ENCODE assay signal across 9 mouse cellular contexts in the genomic region with DNA sequence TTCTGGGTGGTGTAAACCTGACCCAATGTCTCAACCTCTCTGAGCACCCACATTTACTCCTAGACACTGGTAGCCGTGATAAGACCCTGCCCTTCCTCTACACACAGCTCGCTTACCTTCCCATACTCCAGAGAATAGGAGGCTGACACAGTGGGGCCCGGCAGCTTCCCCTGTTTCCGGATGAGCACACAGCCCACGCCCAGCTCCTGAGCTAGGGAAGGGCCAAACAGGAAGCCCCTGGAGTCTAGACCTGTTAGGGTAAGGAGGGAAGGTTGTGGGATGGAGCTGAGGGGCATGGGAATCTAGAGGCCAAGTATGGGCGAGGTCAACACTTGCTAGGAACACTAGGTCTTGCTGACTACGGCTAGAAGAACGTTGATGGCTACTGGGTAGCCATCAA. TPM values are rescaled to one million over a fixed set of nuclear protein-coding genes. Genes with fewer than 3 reads are reported as not detected.
DNase-seq lines count a peak whose midpoint lies in the region; ATAC-seq and TF ChIP-seq lines count a peak whose summit lies in the region.
"Had no signal": no experiment of that assay in that cellular context is flagged by ENCODE, and none has a peak within 500 bp of the region (broad histone marks: within the 10 kb centered on the region; RNA-seq: fewer than 3 reads in every experiment).

No protein-coding gene starts in this region.

- no peaks in the 10 kb centered on the region for H3K27me3 ChIP-seq in lung, embryonic 14.5 days (ENCODE audit: insufficient read depth, low read length)
- no peaks in the 10 kb centered on the region for H3K27me3 ChIP-seq in limb, embryonic 13.5 days
- H3K27me3 ChIP-seq in small intestine, adult 2 months (ENCODE audit: control insufficient read depth, insufficient read depth, low read length): no peaks in the 10 kb centered on the region

- peak overlapping the region; percentile 75 for H3K4me3 ChIP-seq in lung, embryonic 14.5 days (ENCODE audit: low read depth, low read length)
- peak overlapping the region; percentile 73 for H3K4me3 ChIP-seq in embryonic fibroblast, embryonic 13.5 days (ENCODE audit: insufficient read depth, low read length)
- peak overlapping the region; percentile 64 for H3K4me3 ChIP-seq in limb, embryonic 13.5 days
- peak overlapping the region; percentile 87 for H3K4me3 ChIP-seq in small intestine, adult 2 months (ENCODE audit: low read depth, low read length)

- DNase-seq in lung, embryonic 14.5 days: no peak
- no peak for DNase-seq in lung, adult 18-20 months
- DNase-seq in thymus, postnatal 14 days: no peak
- no peak for DNase-seq in cerebellum, postnatal 36 days
- no peak for DNase-seq in gastrocnemius, postnatal 25 days
- DNase-seq: right cerebral cortex, postnatal 14 days had no signal

- no peak overlapping the region for H3K27ac ChIP-seq in lung, embryonic 14.5 days (ENCODE audit: low read depth)
- H3K27ac ChIP-seq in embryonic fibroblast, embryonic 13.5 days (ENCODE audit: insufficient read depth, low read length): no peak overlapping the region
- no peak overlapping the region for H3K27ac ChIP-seq in limb, embryonic 13.5 days
- H3K27ac ChIP-seq in small intestine, adult 2 months (ENCODE audit: insufficient read depth, low read depth, low read length): peak overlapping the region; percentile 97

- H3K4me1 ChIP-seq in lung, embryonic 14.5 days (ENCODE audit: insufficient read depth): peaks cover 9% of the 10 kb centered on the region
- H3K4me1 ChIP-seq in embryonic fibroblast, embryonic 13.5 days (ENCODE audit: control insufficient read depth, insufficient read depth, low read length): peaks cover 8% of the 10 kb centered on the region; the same call in 1 of the 2 replicates
- peaks cover 51% of the 10 kb centered on the region for H3K4me1 ChIP-seq in limb, embryonic 13.5 days
- peaks cover 30% of the 10 kb centered on the region for H3K4me1 ChIP-seq in small intestine, adult 2 months (ENCODE audit: control insufficient read depth, insufficient read depth, insufficient read length, low read length)

- no peak for TF ChIP-seq CTCF in lung, embryonic 14.5 days (IDR thresholded peaks at IDR 0.05; ENCODE audit: low read depth)
- no peak for TF ChIP-seq CTCF in embryonic fibroblast, embryonic 13.5 days (IDR thresholded peaks at IDR 0.05; ENCODE audit: borderline replicate concordance, insufficient read depth, low read length)
- no peak for TF ChIP-seq CTCF in small intestine, adult 2 months (IDR thresholded peaks at IDR 0.05; ENCODE audit: extremely low read depth, insufficient read length, insufficient replicate concordance, low read depth, low read length)

- WGBS in lung, embryonic 14.5 days: 55% methylated on average over 8 of the region's 8 CpGs
- 82% methylated on average over 8 of the region's 8 CpGs for WGBS in limb, embryonic 13.5 days
- 33% methylated on average over 8 of the region's 8 CpGs for WGBS in small intestine, adult 2 months

- ATAC-seq in lung, embryonic 14.5 days (ENCODE audit: insufficient read depth): no peak
- ATAC-seq in limb, embryonic 13.5 days (ENCODE audit: low FRiP score, low read depth): no peak

- H3K9me3 ChIP-seq in lung, embryonic 14.5 days (ENCODE audit: low read depth, low read length): no peaks in the 10 kb centered on the region
- no peaks in the 10 kb centered on the region for H3K9me3 ChIP-seq in limb, embryonic 13.5 days

- peak overlapping the region; percentile 91 for H3K9ac ChIP-seq in lung, embryonic 14.5 days
- H3K9ac ChIP-seq in limb, embryonic 13.5 days: 0 out of 2 replicates have a peak overlapping the region, but pooled peaks have one; percentile 10

- H3K4me2 ChIP-seq in lung, embryonic 14.5 days: peak overlapping the region; percentile 82
- peak overlapping the region; percentile 77 for H3K4me2 ChIP-seq in limb, embryonic 13.5 days (replicated peaks)

- TF ChIP-seq POLR2A in embryonic fibroblast, embryonic 13.5 days (IDR thresholded peaks at IDR 0.05; ENCODE audit: low read depth, low read length): no peak
- no peak for TF ChIP-seq POLR2A in small intestine, adult 2 months (IDR thresholded peaks at IDR 0.05; ENCODE audit: low read depth, low read length)

- peaks cover 45% of the 10 kb centered on the region for H3K36me3 ChIP-seq in lung, embryonic 14.5 days (ENCODE audit: insufficient read depth)
- H3K36me3 ChIP-seq in limb, embryonic 13.5 days: peaks cover 48% of the 10 kb centered on the region
- H3K36me3 ChIP-seq in small intestine, adult 2 months (ENCODE audit: control insufficient read depth, insufficient read depth, low read length): peaks cover 19% of the 10 kb centered on the region

RNA-seq across cellular contexts. Expression of a gene that starts 1.4 kb away (rescaled TPM):
- polyA plus RNA-seq in lung, embryonic 14.5 days (2014; fragmentation: Nextera tagmentation; extraction: Ambion mirVana): 338 and 366 TPM in 2 replicates
- polyA plus RNA-seq in embryonic fibroblast, embryonic 13.5 days (2011; ENCODE audit: insufficient read length, low read depth, missing spikeins): 140 and 214 TPM in 2 replicates
- polyA plus RNA-seq in limb, embryonic 13.5 days (2015; fragmentation: Nextera tagmentation; extraction: Ambion mirVana): 335 and 351 TPM in 2 replicates
- 327 and 537 TPM in 2 replicates for polyA plus RNA-seq in small intestine, adult 2 months (2012; rRNA removed)
- total RNA-seq in gastrocnemius, postnatal 25 days (2021): 10 to 100 TPM; 35.7 to 36.9 TPM

RNA-seq across cellular contexts. Expression of a gene that starts 7.5 kb away (rescaled TPM):
- polyA plus RNA-seq in lung, embryonic 14.5 days (2014; fragmentation: Nextera tagmentation; extraction: Ambion mirVana): 47.1 and 50.3 TPM in 2 replicates
- polyA plus RNA-seq in embryonic fibroblast, embryonic 13.5 days (2011; ENCODE audit: insufficient read length, low read depth, missing spikeins): 11.8 and 15.9 TPM in 2 replicates
- polyA plus RNA-seq in limb, embryonic 13.5 days (2015; fragmentation: Nextera tagmentation; extraction: Ambion mirVana): 39.3 and 40.2 TPM in 2 replicates
- polyA plus RNA-seq in small intestine, adult 2 months (2012; rRNA removed): 26.8 and 64.8 TPM in 2 replicates
- 1 to 10 TPM in 1 of 2 experiments, under 1 TPM in 1; 0.82 to 1.1 TPM for total RNA-seq in gastrocnemius, postnatal 25 days (2021)

RNA-seq across cellular contexts. Expression of a gene that starts 24.2 kb away (rescaled TPM):
- 26.6 and 27.7 TPM in 2 replicates for polyA plus RNA-seq in lung, embryonic 14.5 days (2014; fragmentation: Nextera tagmentation; extraction: Ambion mirVana)
- 146 and 158 TPM in 2 replicates for polyA plus RNA-seq in embryonic fibroblast, embryonic 13.5 days (2011; ENCODE audit: insufficient read length, low read depth, missing spikeins)
- 14.0 and 14.7 TPM in 2 replicates for polyA plus RNA-seq in limb, embryonic 13.5 days (2015; fragmentation: Nextera tagmentation; extraction: Ambion mirVana)
- 29.5 and 36.4 TPM in 2 replicates for polyA plus RNA-seq in small intestine, adult 2 months (2012; rRNA removed)
- total RNA-seq in gastrocnemius, postnatal 25 days (2021): 10 to 100 TPM; 12.3 to 14.0 TPM

RNA-seq across cellular contexts. Expression of a gene that starts 36.0 kb away (rescaled TPM):
- polyA plus RNA-seq in lung, embryonic 14.5 days (2014; fragmentation: Nextera tagmentation; extraction: Ambion mirVana): 11.7 and 12.5 TPM in 2 replicates
- 12.1 and 15.4 TPM in 2 replicates for polyA plus RNA-seq in embryonic fibroblast, embryonic 13.5 days (2011; ENCODE audit: insufficient read length, low read depth, missing spikeins)
- polyA plus RNA-seq in limb, embryonic 13.5 days (2015; fragmentation: Nextera tagmentation; extraction: Ambion mirVana): 9.0 and 9.7 TPM in 2 replicates
- polyA plus RNA-seq in small intestine, adult 2 months (2012; rRNA removed): 9.7 and 20.4 TPM in 2 replicates
- 1 to 10 TPM; 1.3 to 1.8 TPM for total RNA-seq in gastrocnemius, postnatal 25 days (2021)

RNA-seq across cellular contexts. Expression of a gene that starts 36.2 kb away (rescaled TPM):
- polyA plus RNA-seq in lung, embryonic 14.5 days (2014; fragmentation: Nextera tagmentation; extraction: Ambion mirVana): 49.7 and 57.2 TPM in 2 replicates
- polyA plus RNA-seq in embryonic fibroblast, embryonic 13.5 days (2011; ENCODE audit: insufficient read length, low read depth, missing spikeins): 44.2 and 45.8 TPM in 2 replicates
- polyA plus RNA-seq in limb, embryonic 13.5 days (2015; fragmentation: Nextera tagmentation; extraction: Ambion mirVana): 49.6 and 55.6 TPM in 2 replicates
- 59.9 and 161 TPM in 2 replicates for polyA plus RNA-seq in small intestine, adult 2 months (2012; rRNA removed)
- 10 to 100 TPM; 37.9 to 40.3 TPM for total RNA-seq in gastrocnemius, postnatal 25 days (2021)
